Mouse (Mus musculus) liver, embryonic 14.5 days (tissue): ENCODE measurements around the gene Ctnna2.

Source experiments
- CTCF ChIP-seq: IDR thresholded peaks from 2 replicates; pipeline ENCODE4 v1.5.1; 2016; ENCODE audit warnings: antibody characterized with exemption, low read depth, control low read depth
- EP300 ChIP-seq: IDR thresholded peaks from 2 replicates; pipeline ENCODE4 v1.6.1; 2016; ENCODE audit warnings: antibody characterized with exemption, low read depth

- no peak for TF ChIP-seq CTCF
- TF ChIP-seq EP300 = no peak
These were observed 340.7 kb downstream of the Ctnna2 start for GRCm38 (mm10) chr6:77638784-77639183.
